Mouse (Mus musculus) heart, embryonic 13.5 days (tissue): ENCODE results near the gene Fam114a1. TPM values are rescaled to one million over a fixed set of nuclear protein-coding genes. Genes with fewer than 3 reads are reported as not detected.

ENCODE experiments used
- ATAC-seq: fragments of 200-750 bp; cut with Nextera tagmentation; 2 replicates; pipeline ENCODE4 v1.8.0; 2017; ENCODE audit warnings: moderate TSS enrichment; ENCODE audit not compliant: insufficient number of reproducible peaks, low FRiP score, low TSS enrichment; ENCODE audit errors: extremely low read depth
- H3K27ac ChIP-seq: fragments of 300-500 bp; sonication (generic); replicated peaks from 2 replicates; pipeline ENCODE4 v1.5.1; 2015; ENCODE audit warnings: moderate library complexity, mild to moderate bottlenecking, inconsistent platforms
- H3K27me3 ChIP-seq: fragments of 300-500 bp; sonication (generic); replicated peaks from 2 replicates; pipeline ENCODE4 v1.6.1; 2015; ENCODE audit warnings: mild to moderate bottlenecking, inconsistent platforms
- H3K36me3 ChIP-seq: fragments of 300-500 bp; sonication (generic); 2 replicates; pipeline ENCODE4 v1.6.1; 2015; ENCODE audit warnings: mild to moderate bottlenecking, inconsistent platforms
- H3K4me1 ChIP-seq: fragments of 300-500 bp; sonication (generic); 2 replicates; pipeline ENCODE4 v1.6.1; 2015; ENCODE audit warnings: inconsistent platforms
- H3K4me2 ChIP-seq: fragments of 300-500 bp; sonication (generic); 2 replicates; pipeline ENCODE4 v1.6.1; 2015; ENCODE audit warnings: inconsistent platforms, mild to moderate bottlenecking, moderate library complexity
- H3K4me3 ChIP-seq: fragments of 300-500 bp; sonication (generic); 2 replicates; pipeline ENCODE4 v1.5.1; 2015; ENCODE audit warnings: moderate library complexity, mild to moderate bottlenecking, inconsistent platforms
- H3K9ac ChIP-seq: fragments of 300-500 bp; sonication (generic); 2 replicates; pipeline ENCODE4 v1.6.1; 2015; ENCODE audit warnings: inconsistent platforms, mild to moderate bottlenecking, moderate library complexity
- H3K9me3 ChIP-seq: fragments of 300-500 bp; sonication (generic); 2 replicates; pipeline ENCODE4 v1.6.1; 2016; ENCODE audit warnings: inconsistent platforms
- WGBS: fragments of 180-500 bp; shearing (Covaris S2); methylation state at CpG from one replicate; pipeline ENCODE4 v1.1.7; 2015; ENCODE audit warnings: mixed read lengths; 5-methylcytosine and 5-hydroxymethylcytosine counted together
- microRNA counts: library from miRNA; unstranded; fragments of <30 nt; microRNA quantifications from one replicate; lab custom pipeline; 2016
- microRNA-seq: library from miRNA; unstranded; fragments of <30 nt; microRNA quantifications from one replicate; pipeline ENCODE4, GENCODE M21; 2016
- polyA plus RNA-seq: library from polyadenylated mRNA; unstranded; fragments of >200 nt; fragmentation: Nextera tagmentation; extraction: Ambion mirVana; gene quantifications from 2 replicates; pipeline ENCODE4 v1.2.1, GENCODE M21; 2015

Fam114a1 gene
- polyA plus RNA-seq, 1 experiment from 2014 or later: 41.4 TPM

GRCm38 (mm10) chr5:65089707-65090106 is 119.8 kb downstream of the Fam114a1 start:
- peaks cover 7% of the 10 kb centered on the region; the same call in 1 of the 2 replicates for H3K4me1 ChIP-seq
- ATAC-seq: no peak
- no peak overlapping the region for H3K27ac ChIP-seq
- H3K4me2 ChIP-seq: no peak overlapping the region
- H3K27me3 ChIP-seq: no peaks in the 10 kb centered on the region
- WGBS: 69% methylated on average over 3 of the region's 3 CpGs
- no peaks in the 10 kb centered on the region for H3K36me3 ChIP-seq
- no peak overlapping the region for H3K4me3 ChIP-seq
- H3K9me3 ChIP-seq: no peaks in the 10 kb centered on the region
- no peak overlapping the region for H3K9ac ChIP-seq

GRCm38 (mm10) chr5:65091184-65091858 is 121.5 kb downstream of the Fam114a1 start:
- Histone ChIP-seq H3K36me3 (no peaks in the 10 kb centered on the region), H3K4me1 (peaks cover 6% of the 10 kb centered on the region; the same call in 1 of the 2 replicates), H3K9ac (no peak overlapping the region), H3K27me3 (no peaks in the 10 kb centered on the region), H3K4me2 (no peak overlapping the region), H3K4me3 (no peak overlapping the region), H3K27ac (no peak overlapping the region), H3K9me3 (no peaks in the 10 kb centered on the region)
- ATAC-seq: no peak
- WGBS: 52% methylated on average over 11 of the region's 11 CpGs

MicroRNAs within 50 kb of the gene (microRNA counts, 519-probe panel; counts per million panel counts)
- 4,017 counts per million, percentile 75 among the panel's probes with 10 or more counts for microRNA mmu-miR-574-3p (lab: Ali Mortazavi, UCI)
- 209 counts per million, percentile 61 among the panel's probes with 10 or more counts for microRNA mmu-miR-574-5p (lab: Ali Mortazavi, UCI)

Small RNA genes lying within 50 kb of the gene (microRNA-seq; reads per million reads assigned to microRNA genes)
- gene Mir574: 153 reads per million, percentile 60 among the genes with 10 or more reads in this experiment

Other genes with a start within 250 kb of the Fam114a1 start
- 49.8 TPM in 2 replicates for gene Klf3, start 166.7 kb upstream of the Fam114a1 start, polyA plus RNA-seq
- gene Tlr1, start 36.5 kb upstream of the Fam114a1 start, polyA plus RNA-seq: 0.47 and 0.59 TPM in 2 replicates
- gene Tlr6, start 10.0 kb upstream of the Fam114a1 start, polyA plus RNA-seq: 0.21 and 0.38 TPM in 2 replicates
- 0.19 TPM in 1 of 2 replicates, not detected in the other for gene Tmem156, start 122.1 kb downstream of the Fam114a1 start, polyA plus RNA-seq
- gene Klhl5, start 137.5 kb downstream of the Fam114a1 start, polyA plus RNA-seq: 12.3 and 14.1 TPM in 2 replicates
- gene Wdr19, start 229.6 kb downstream of the Fam114a1 start, polyA plus RNA-seq: 5.6 and 6.2 TPM in 2 replicates